Mouse (Mus musculus): ENCODE measurements around the gene Tnik.

DNA sequence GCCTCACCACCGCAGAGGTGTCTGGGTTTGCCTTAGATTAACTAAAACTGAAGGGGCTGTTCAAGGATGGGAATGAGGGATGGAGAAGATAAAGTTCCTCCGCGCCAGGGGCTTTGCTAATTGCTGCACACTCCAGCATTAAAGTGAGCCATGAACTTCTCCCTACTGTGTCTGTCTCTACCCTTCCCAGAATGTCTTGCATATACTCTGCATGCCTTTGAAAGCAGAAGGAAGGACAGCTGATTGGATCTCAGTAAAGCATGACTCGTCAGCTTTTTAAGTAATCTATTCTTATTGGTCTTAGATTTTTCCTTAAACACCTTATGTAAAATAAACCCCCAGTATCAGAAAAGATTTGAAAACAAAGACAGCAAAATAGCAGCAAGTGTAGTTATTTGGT lies 203.7 kb downstream of the Tnik start:
- no peak for TF ChIP-seq CTCF (IDR thresholded peaks at IDR 0.05; ENCODE audit: control insufficient read depth, insufficient read depth, insufficient read length)
- no peak for TF ChIP-seq MAX (IDR thresholded peaks at IDR 0.05)
- no peak for TF ChIP-seq MYOD1 (IDR thresholded peaks at IDR 0.05; ENCODE audit: control insufficient read depth, insufficient read length, low read depth)

All from C2C12 (cell line).